Mouse (Mus musculus): ENCODE measurements around the gene Olfr329-ps.
"Not testable (repeated sequence)": the region's sequence is repeated elsewhere in the genome, so short reads cannot be mapped to it uniquely, and the experiment has no call there.

The Olfr329-ps gene

GRCm38 (mm10) chr11:58546322-58546721 lies at the start of gene Olfr329-ps:
Gene Olfr329-ps (minus strand): TSS chr11:58546422.
- no peak for DNase-seq

GRCm38 (mm10) chr11:58594814-58595213 lies 48.6 kb upstream of the Olfr329-ps start, which contains the start of gene Olfr324:
Gene Olfr324 (plus strand): TSS chr11:58595114.
- DNase-seq: no peak

- DNase-seq: no peak
These were observed 42.5 kb upstream of the Olfr329-ps start for GRCm38 (mm10) chr11:58588620-58589250.

- DNase-seq: peak; percentile 41
These were observed 41.7 kb upstream of the Olfr329-ps start for GRCm38 (mm10) chr11:58587898-58588348.

GRCm38 (mm10) chr11:58578636-58579035 lies 32.4 kb upstream of the Olfr329-ps start:
- DNase-seq: no peak

GRCm38 (mm10) chr11:58577430-58577829 lies 31.2 kb upstream of the Olfr329-ps start, which contains the start of gene Olfr325:
Gene Olfr325 (plus strand): TSS chr11:58577730.
- DNase-seq: no peak

- DNase-seq: no peak
These were observed 24.2 kb upstream of the Olfr329-ps start, which contains the start of gene Olfr224 for GRCm38 (mm10) chr11:58570405-58570804. Gene Olfr224 (minus strand): TSS chr11:58570553.

- no peak for DNase-seq
These were observed 9.3 kb upstream of the Olfr329-ps start, which contains the start of gene Olfr328 for GRCm38 (mm10) chr11:58555536-58555935. Gene Olfr328 (minus strand): TSS chr11:58555636.

GRCm38 (mm10) chr11:58534736-58535135 lies 11.5 kb downstream of the Olfr329-ps start, which contains the start of gene Olfr330:
Gene Olfr330 (minus strand): TSS chr11:58534836.
- not testable (repeated sequence) for DNase-seq

- DNase-seq: peak; percentile 17
These were observed 26.5 kb downstream of the Olfr329-ps start for GRCm38 (mm10) chr11:58519756-58520155.

GRCm38 (mm10) chr11:58518916-58519315 lies 27.3 kb downstream of the Olfr329-ps start:
- peak; percentile 70 for DNase-seq

GRCm38 (mm10) chr11:58509058-58509457 lies 37.2 kb downstream of the Olfr329-ps start:
- not testable (repeated sequence) for DNase-seq

- not testable (repeated sequence) for DNase-seq
These were observed 43.8 kb downstream of the Olfr329-ps start, which contains the start of gene Olfr331 for GRCm38 (mm10) chr11:58502472-58502871. Gene Olfr331 (minus strand): TSS chr11:58502572.

- no peak for DNase-seq
These were observed 46.9 kb downstream of the Olfr329-ps start for GRCm38 (mm10) chr11:58499290-58499689.

- no peak for DNase-seq
These were observed 47.5 kb downstream of the Olfr329-ps start for GRCm38 (mm10) chr11:58498761-58499160.

GRCm38 (mm10) chr11:58492455-58492854 lies 53.8 kb downstream of the Olfr329-ps start, which contains the start of gene Olfr332:
Gene Olfr332 (minus strand): TSS chr11:58492555.
- no peak for DNase-seq
